Mouse (Mus musculus): ENCODE measurements at regions not wholly inside any gene's neighbourhood (a gene's known extent, or its start where the extent isn't known, plus 50 kb on each side); places are given as distances from the start of the nearest gene placed in this dataset.

DNA sequence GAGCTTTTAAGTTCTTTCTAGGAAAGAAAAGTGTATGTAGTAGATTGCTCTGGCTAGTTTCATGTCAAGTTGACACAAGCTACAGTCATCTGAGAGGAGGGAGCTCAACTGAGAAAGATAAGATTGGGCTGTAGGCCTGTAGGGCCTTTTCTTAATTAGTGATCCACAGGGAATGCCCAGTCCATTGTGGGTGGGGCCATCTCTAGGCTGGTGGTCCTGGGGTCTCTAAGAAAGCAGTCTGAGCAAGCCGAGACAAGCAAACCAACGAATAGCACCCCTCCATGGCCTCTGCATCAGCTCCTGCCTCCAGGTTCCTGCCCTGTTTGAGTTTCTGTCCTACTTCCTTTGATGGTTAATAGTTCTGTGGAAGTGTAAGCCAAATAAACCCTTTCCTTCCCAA lies 86.3 kb upstream of the Atp1a1 start:
- no peak overlapping the region for H3K27ac ChIP-seq
- no peak overlapping the region for H3K4me2 ChIP-seq (replicated peaks)
- no peak overlapping the region for H3K9ac ChIP-seq (replicated peaks)
- H3K27me3 ChIP-seq = no peaks in the 10 kb centered on the region
- no peak for ATAC-seq
- no peaks in the 10 kb centered on the region for H3K36me3 ChIP-seq
- no peaks in the 10 kb centered on the region for H3K9me3 ChIP-seq
- no peak overlapping the region for H3K4me3 ChIP-seq (replicated peaks)
- H3K4me1 ChIP-seq (replicated peaks) = no peaks in the 10 kb centered on the region
- 90% methylated on average over 2 of the region's 2 CpGs for WGBS

DNA sequence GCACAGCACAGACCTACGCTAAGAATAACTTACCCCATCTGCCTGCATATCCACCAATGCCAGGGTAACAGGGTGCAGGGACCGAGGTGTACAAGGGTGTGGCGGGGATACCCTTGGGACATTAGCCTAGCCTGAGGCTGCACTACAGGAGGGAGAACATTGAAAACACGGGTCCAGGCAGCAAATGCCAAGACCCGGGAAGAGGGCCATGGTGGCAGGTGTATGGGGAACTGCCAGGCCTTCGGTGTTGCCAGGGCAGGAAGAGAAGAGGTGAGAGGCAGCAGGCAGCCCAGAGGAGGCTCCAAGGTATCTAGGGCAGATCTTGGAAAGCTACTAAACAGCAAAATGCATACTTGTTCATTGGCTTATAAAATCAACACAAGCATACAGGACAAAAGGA lies 85.7 kb upstream of the Atp1a1 start:
- ATAC-seq = no peak
- Histone ChIP-seq H3K36me3 (no peaks in the 10 kb centered on the region), H3K4me3 (replicated peaks) (no peak overlapping the region), H3K4me1 (replicated peaks) (no peaks in the 10 kb centered on the region), H3K9ac (replicated peaks) (no peak overlapping the region), H3K27me3 (no peaks in the 10 kb centered on the region), H3K9me3 (no peaks in the 10 kb centered on the region), H3K27ac (no peak overlapping the region), H3K4me2 (replicated peaks) (no peak overlapping the region)
- WGBS = 93% methylated on average over 6 of the region's 6 CpGs

DNA sequence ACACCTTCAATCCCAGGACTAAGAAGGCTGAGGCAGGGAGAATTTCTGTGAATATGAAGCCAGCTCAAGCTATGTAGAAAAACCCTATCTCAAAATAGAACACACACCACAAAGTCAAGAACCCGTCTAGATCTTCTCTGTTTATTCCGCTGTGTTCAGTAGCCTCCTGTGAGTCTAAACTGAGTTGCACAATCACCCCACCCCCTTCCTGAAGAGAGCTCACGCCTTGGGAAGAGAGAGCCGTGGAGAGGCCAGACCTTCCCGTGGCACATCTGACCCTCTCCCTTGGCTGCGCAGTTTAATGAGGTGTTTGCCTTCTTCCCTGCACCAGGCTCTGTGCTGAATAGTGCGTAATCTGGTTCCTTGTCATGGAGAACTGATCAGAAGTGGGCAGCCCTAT lies 80.7 kb upstream of the Atp1a1 start:
- Histone ChIP-seq H3K4me3 (replicated peaks) (no peak overlapping the region), H3K9ac (replicated peaks) (no peak overlapping the region), H3K4me1 (replicated peaks) (no peaks in the 10 kb centered on the region), H3K9me3 (0 out of 2 replicates have a peak, but pooled peaks cover 6% of the 10 kb centered on the region), H3K4me2 (replicated peaks) (no peak overlapping the region), H3K27ac (no peak overlapping the region), H3K27me3 (no peaks in the 10 kb centered on the region), H3K36me3 (no peaks in the 10 kb centered on the region)
- ATAC-seq = no peak
- 79% methylated on average over 7 of the region's 7 CpGs for WGBS

DNA sequence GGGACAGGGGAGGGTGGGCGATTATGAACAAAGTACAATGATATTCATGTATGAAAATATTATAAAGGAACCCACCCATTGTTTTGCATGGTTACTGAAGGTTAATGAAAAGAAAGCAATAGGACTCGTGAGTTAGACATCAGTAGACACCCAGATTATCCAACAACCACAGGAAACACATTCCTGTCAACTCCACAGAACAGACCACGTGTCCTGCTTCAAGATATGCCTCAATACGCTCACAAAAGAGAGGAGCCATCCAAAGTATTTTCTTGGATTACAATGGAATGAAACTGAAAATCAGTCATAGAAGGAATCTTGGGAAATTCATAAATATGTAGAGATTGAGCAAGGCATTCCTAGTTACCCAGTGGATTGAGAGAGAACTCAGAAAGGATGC lies 68.5 kb upstream of the Atp1a1 start:
- Histone ChIP-seq H3K27ac (no peak overlapping the region), H3K4me3 (replicated peaks) (no peak overlapping the region), H3K4me1 (replicated peaks) (no peaks in the 10 kb centered on the region), H3K9me3 (no peaks in the 10 kb centered on the region), H3K9ac (replicated peaks) (no peak overlapping the region), H3K36me3 (no peaks in the 10 kb centered on the region), H3K4me2 (replicated peaks) (no peak overlapping the region), H3K27me3 (no peaks in the 10 kb centered on the region)
- 82% methylated on average over 4 of the region's 4 CpGs for WGBS
- ATAC-seq = no peak

DNA sequence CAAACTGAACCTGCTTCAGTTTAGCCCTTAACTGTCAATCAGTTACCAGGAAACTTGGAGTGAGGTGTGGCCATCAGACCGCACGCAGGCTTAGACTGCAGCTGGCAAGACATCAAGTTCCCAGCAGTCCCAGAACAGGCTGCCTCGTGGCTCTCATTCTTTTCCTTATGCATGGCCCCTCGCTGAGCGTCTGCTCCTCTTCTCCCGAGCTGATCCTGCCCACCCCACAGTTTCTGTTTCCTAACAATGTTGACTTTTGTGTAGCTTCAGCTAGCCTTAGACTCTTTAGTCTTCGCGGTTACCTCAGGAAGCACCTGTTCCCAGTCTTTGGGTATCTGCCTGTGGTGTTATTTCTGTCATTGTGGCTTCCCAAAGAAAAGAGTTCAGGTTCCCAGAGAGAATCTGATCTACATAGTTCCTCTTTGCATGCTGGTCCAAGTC lies 66.1 kb upstream of the Atp1a1 start:
- ATAC-seq = no peak
- no peak overlapping the region for H3K4me2 ChIP-seq (replicated peaks)
- WGBS = 51% methylated on average over 8 of the region's 8 CpGs
- no peaks in the 10 kb centered on the region for H3K9me3 ChIP-seq
- peaks cover 10% of the 10 kb centered on the region for H3K4me1 ChIP-seq (replicated peaks)
- no peaks in the 10 kb centered on the region for H3K27me3 ChIP-seq
- no peaks in the 10 kb centered on the region for H3K36me3 ChIP-seq
- no peak overlapping the region for H3K27ac ChIP-seq
- H3K4me3 ChIP-seq (replicated peaks) = no peak overlapping the region
- no peak overlapping the region for H3K9ac ChIP-seq (replicated peaks)

DNA sequence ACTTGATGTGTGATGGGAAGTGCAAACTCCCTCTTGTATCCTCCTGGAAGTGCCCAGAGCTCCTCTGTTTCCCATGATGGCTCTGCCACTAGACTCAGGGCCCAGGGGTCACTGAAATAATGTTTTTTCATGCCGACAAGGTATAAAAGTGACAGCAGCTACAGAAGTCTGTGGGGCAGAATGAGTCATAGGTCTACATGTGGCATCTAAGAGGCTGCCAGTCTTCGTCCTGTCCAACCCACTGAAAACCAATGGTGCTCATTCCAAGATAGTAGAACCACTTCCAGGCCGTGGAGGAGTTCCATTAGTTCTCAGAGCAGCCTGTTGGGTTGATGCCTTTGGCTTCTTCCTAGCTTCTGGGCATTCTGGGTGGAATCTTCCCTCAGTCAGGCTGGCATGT lies 65.3 kb upstream of the Atp1a1 start:
- Histone ChIP-seq H3K4me2 (replicated peaks) (no peak overlapping the region), H3K4me1 (replicated peaks) (peaks cover 10% of the 10 kb centered on the region), H3K27ac (no peak overlapping the region), H3K36me3 (no peaks in the 10 kb centered on the region), H3K9ac (replicated peaks) (no peak overlapping the region), H3K4me3 (replicated peaks) (no peak overlapping the region), H3K9me3 (no peaks in the 10 kb centered on the region), H3K27me3 (no peaks in the 10 kb centered on the region)
- 87% methylated on average over 3 of the region's 3 CpGs for WGBS
- no peak for ATAC-seq

DNA sequence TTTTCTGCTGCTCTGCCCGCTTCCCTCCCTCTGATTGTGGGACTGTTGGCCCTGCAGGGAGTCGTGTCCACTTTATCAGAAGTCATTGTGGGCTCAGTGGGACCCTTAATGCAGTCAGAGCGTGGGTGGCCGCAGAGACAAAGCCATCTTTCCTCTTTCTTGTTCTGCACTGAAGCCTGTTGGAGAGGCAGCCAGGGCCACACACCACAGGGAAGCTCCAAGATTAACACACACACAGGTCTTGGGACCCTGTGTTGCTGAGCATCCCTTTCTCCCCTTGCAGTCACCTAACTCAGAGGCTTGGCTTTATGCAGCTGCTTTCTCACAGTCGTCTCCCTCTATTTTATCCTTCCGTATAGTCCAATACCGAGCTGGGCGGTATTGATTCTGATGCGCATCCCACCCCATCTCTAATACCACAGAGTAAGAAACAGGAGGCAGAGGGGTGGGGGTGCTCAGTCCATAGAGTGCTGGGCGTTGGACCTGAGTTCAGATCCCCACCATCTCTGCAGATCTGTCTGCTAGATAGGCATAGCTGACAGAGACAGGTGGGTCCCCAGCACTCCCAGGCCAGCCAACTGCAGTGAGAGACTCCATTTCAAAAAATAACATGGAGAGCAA lies 63.4 kb upstream of the Atp1a1 start:
- Histone ChIP-seq H3K27me3 (no peaks in the 10 kb centered on the region), H3K36me3 (no peaks in the 10 kb centered on the region), H3K9me3 (no peaks in the 10 kb centered on the region), H3K27ac (no peak overlapping the region; the same call in 1 of the 2 replicates), H3K4me3 (replicated peaks) (no peak overlapping the region), H3K9ac (replicated peaks) (no peak overlapping the region), H3K4me1 (replicated peaks) (peaks cover 10% of the 10 kb centered on the region), H3K4me2 (replicated peaks) (no peak overlapping the region)
- WGBS = 48% methylated on average over 10 of the region's 10 CpGs
- peak; percentile 62 for ATAC-seq

DNA sequence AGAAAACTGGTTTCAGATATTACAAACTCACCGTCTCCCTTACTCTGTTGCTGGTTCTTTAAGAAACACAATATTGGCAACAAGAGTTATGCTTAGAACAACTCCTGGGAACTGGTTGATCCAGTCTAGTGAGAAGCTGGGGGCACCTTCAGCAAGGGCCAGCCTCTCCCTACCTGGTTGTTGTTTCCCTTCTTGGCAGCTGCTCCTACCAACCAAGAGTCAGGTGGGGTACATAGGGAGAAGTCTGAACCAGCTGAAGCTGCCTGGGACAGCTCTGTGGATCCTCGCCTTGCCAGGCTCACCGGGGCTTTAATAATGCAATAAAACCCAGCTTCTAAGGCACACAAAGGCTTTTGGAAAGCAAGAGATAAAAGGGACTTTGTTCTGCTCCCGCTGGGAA lies 62.7 kb upstream of the Atp1a1 start:
- ATAC-seq = no peak
- Histone ChIP-seq H3K4me1 (replicated peaks) (peaks cover 10% of the 10 kb centered on the region), H3K36me3 (no peaks in the 10 kb centered on the region), H3K4me2 (replicated peaks) (no peak overlapping the region), H3K9ac (replicated peaks) (no peak overlapping the region), H3K9me3 (no peaks in the 10 kb centered on the region), H3K27me3 (no peaks in the 10 kb centered on the region), H3K27ac (no peak overlapping the region), H3K4me3 (replicated peaks) (no peak overlapping the region)
- WGBS = 29% methylated on average over 4 of the region's 4 CpGs

DNA sequence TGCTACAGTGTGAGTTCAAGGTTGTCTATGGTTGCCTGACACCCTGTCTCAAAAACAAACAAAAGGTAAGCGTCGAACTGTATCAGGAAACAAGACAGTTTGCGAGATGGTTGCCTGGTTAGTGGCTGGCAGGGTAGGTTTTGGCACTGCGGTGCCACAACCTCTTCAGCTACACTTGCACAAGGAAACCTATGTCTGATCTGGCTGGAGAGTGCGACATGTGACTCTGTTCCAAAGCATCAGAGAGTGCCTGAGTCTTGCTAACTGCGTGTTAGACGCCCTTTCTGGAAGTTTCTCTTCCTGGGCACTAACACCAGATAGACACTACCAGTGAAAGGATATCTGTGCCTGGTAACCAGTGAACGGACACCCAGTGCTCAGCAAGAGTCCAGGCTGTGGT lies 62.1 kb upstream of the Atp1a1 start:
- H3K27ac ChIP-seq = no peak overlapping the region
- WGBS = 95% methylated on average over 8 of the region's 8 CpGs

DNA sequence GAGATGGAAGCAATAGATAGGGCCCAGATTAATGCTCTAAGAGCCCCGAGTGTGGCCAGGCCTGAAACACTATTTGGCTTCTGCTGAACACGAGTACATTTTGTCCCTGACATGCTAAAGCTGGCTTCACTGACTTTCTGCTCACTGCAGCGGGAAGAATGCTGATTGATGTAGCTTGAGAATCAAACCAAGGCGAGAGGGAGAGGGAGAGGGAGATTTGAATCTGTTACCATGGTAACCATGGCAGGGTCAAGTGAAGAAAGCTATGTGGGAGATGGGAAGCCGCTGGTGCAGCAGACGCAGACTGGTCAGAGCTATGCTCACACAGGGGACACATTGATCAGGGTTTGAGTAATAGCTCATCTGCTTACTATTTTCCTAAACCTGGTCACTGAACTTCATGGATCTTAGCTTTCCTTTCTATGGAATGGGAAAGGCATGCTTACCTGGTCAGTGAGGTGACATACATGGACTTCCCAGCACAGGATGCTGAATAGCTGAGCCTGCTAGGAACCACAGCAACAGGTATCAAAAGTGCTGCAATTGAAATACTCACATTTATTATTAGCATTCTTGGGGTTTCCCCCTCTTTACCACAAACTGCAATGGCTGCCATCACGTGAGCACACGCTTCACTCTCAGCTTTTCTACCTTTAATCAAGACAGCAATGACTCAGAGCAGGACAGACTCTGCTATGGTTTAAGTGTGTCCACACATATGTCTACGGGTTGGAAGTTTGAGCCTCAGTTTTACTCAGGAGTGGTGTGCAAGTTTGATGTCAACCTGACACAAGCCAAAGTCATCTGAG lies 56.9 kb upstream of the Atp1a1 start:
- Histone ChIP-seq H3K4me2 (replicated peaks) (no peak overlapping the region), H3K36me3 (no peaks in the 10 kb centered on the region), H3K9me3 (no peaks in the 10 kb centered on the region), H3K4me1 (replicated peaks) (peaks cover 22% of the 10 kb centered on the region), H3K27ac (peak overlapping the region; percentile 84), H3K9ac (replicated peaks) (0 out of 2 replicates have a peak overlapping the region, but pooled peaks have one; percentile 24), H3K27me3 (no peaks in the 10 kb centered on the region), H3K4me3 (replicated peaks) (no peak overlapping the region)
- ATAC-seq = peak; percentile 88
- 33% methylated on average over 9 of the region's 9 CpGs for WGBS

More for the DNA sequence above, 62.1 kb upstream of the Atp1a1 start:
- no peak for ATAC-seq
- Histone ChIP-seq H3K27me3 (no peaks in the 10 kb centered on the region), H3K4me2 (replicated peaks) (no peak overlapping the region), H3K36me3 (no peaks in the 10 kb centered on the region), H3K9ac (replicated peaks) (no peak overlapping the region), H3K9me3 (no peaks in the 10 kb centered on the region), H3K4me1 (replicated peaks) (peaks cover 14% of the 10 kb centered on the region), H3K4me3 (replicated peaks) (no peak overlapping the region)

DNA sequence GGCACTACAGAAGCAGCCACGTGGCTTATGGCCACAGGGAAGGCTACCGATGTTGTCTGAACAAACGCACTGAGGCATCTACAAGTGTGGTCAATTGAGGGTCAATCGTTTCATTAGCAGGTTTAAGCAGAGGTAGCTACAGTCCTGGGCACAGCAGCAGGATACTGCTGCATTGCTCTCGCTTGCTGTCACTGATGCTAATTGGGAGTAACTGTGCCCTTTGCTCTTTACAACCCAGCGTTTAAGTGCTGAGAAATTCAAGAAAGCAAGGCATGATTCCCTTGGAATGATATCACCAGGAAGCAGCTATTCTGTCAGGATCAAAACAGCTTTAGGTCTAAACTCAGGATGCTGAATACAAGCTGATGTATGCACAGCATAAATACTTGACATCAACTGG lies 56.2 kb upstream of the Atp1a1 start:
- Histone ChIP-seq H3K4me1 (replicated peaks) (peaks cover 22% of the 10 kb centered on the region), H3K9ac (replicated peaks) (0 out of 2 replicates have a peak overlapping the region, but pooled peaks have one; percentile 24), H3K9me3 (no peaks in the 10 kb centered on the region), H3K4me2 (replicated peaks) (no peak overlapping the region), H3K36me3 (no peaks in the 10 kb centered on the region), H3K27me3 (no peaks in the 10 kb centered on the region), H3K27ac (peak overlapping the region; percentile 84), H3K4me3 (replicated peaks) (no peak overlapping the region)
- 25% methylated on average over 6 of the region's 6 CpGs for WGBS
- ATAC-seq = peak; percentile 57; the same call in 1 of the 2 replicates

DNA sequence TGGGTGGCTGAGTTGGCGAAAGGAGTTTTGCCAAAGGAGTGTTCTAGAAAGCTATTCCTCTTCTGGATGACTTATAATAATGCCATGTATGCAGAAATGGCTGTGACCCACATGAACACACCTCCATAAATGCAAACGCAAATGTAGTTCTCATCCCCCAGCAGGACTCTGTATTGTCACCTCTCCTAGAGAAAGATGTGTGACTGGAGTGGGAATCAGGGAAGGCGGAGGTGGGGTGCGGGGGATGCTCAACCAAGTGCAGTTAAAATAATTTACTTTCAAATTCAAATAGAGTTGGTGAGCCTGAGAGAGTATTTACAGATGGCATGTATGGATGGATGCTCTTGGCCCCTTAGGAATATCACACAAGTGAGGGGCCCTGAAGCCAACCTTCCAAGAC lies 55.7 kb upstream of the Atp1a1 start:
- no peak overlapping the region for H3K9ac ChIP-seq (replicated peaks)
- H3K27me3 ChIP-seq = no peaks in the 10 kb centered on the region
- no peak overlapping the region for H3K4me3 ChIP-seq (replicated peaks)
- WGBS = 87% methylated on average over 4 of the region's 4 CpGs
- no peaks in the 10 kb centered on the region for H3K36me3 ChIP-seq
- peak; percentile 43; the same call in 1 of the 2 replicates for ATAC-seq
- H3K4me1 ChIP-seq (replicated peaks) = peaks cover 22% of the 10 kb centered on the region
- H3K27ac ChIP-seq = peak overlapping the region; percentile 84
- H3K9me3 ChIP-seq = no peaks in the 10 kb centered on the region
- no peak overlapping the region for H3K4me2 ChIP-seq (replicated peaks)

Measured in midbrain, embryonic 13.5 days (tissue).